Mouse (Mus musculus) liver, adult 2 months (tissue): ENCODE measurements at regions not wholly inside any gene's neighbourhood (a gene's known extent, or its start where the extent isn't known, plus 50 kb on each side); places are given as distances from the start of the nearest gene placed in this dataset.

Experiments used
- DNase-seq: peaks from one replicate; pipeline ENCODE4 v3.0.0-alpha.2; 2011; ENCODE audit warnings: low read depth, low spot score; ENCODE audit errors: extremely low read depth
- H3K27ac ChIP-seq: fragments of 200-500 bp; replicated peaks from 2 replicates; pipeline ENCODE4 v1.5.1; 2012; ENCODE audit warnings: low read depth, mild to moderate bottlenecking, control low read depth, inconsistent platforms, low read length; ENCODE audit not compliant: insufficient read depth
- H3K27me3 ChIP-seq: fragments of 200-500 bp; 2 replicates; pipeline ENCODE4 v1.6.1; 2012; ENCODE audit warnings: mild to moderate bottlenecking, moderate library complexity, low read length, inconsistent platforms; ENCODE audit not compliant: control insufficient read depth, insufficient read depth
- H3K36me3 ChIP-seq: fragments of 200-500 bp; 2 replicates; pipeline ENCODE4 v1.6.1; 2012; ENCODE audit warnings: low read length, inconsistent platforms; ENCODE audit not compliant: control insufficient read depth, insufficient read depth
- H3K4me1 ChIP-seq: fragments of 200-500 bp; 2 replicates; pipeline ENCODE4 v1.6.1; 2011; ENCODE audit warnings: low read length; ENCODE audit not compliant: control insufficient read depth, insufficient read depth
- H3K4me3 ChIP-seq: fragments of 200-500 bp; 2 replicates; pipeline ENCODE4 v1.5.1; 2011; ENCODE audit warnings: low read depth, mild to moderate bottlenecking, control low read depth, low read length, moderate library complexity; ENCODE audit not compliant: insufficient read depth
- H3K79me2 ChIP-seq: fragments of 200-500 bp; 2 replicates; pipeline ENCODE4 v1.6.1; 2012; ENCODE audit warnings: inconsistent platforms, mild to moderate bottlenecking, low read length, moderate library complexity; ENCODE audit not compliant: control insufficient read depth, insufficient read depth
- H3K9ac ChIP-seq: fragments of 200-500 bp; 2 replicates; pipeline ENCODE4 v1.6.1; 2012; ENCODE audit warnings: low read depth, mild to moderate bottlenecking, control low read depth, inconsistent platforms, low read length
- CTCF ChIP-seq: fragments of 200-500 bp; IDR thresholded peaks from 2 replicates; pipeline ENCODE4 v1.5.1; 2011; ENCODE audit warnings: low read depth, low read length, control low read depth
- POLR2A ChIP-seq: fragments of 200-500 bp; IDR thresholded peaks from 2 replicates; pipeline ENCODE4 v1.6.1; 2011; ENCODE audit warnings: low read length, control low read depth; ENCODE audit not compliant: insufficient read depth; ENCODE audit errors: extremely low read depth
- WGBS: fragments of 180-500 bp; shearing (Covaris S2); methylation state at CpG from one replicate; pipeline ENCODE4 v1.1.7; 2018; 5-methylcytosine and 5-hydroxymethylcytosine counted together

GRCm38 (mm10) chr2:28141975-28142374 is 50.8 kb upstream of the Olfm1 start:
- Histone ChIP-seq H3K4me3 (no peak overlapping the region), H3K27me3 (no peaks in the 10 kb centered on the region), H3K79me2 (no peaks in the 10 kb centered on the region), H3K36me3 (no peaks in the 10 kb centered on the region), H3K27ac (no peak overlapping the region), H3K9ac (no peak overlapping the region), H3K4me1 (no peaks in the 10 kb centered on the region)
- 56% methylated on average over 4 of the region's 4 CpGs for whole genome bisulfite sequencing
- no peak for DNase-seq
- TF ChIP-seq POLR2A (no peak), CTCF (no peak)

GRCm38 (mm10) chr2:28141556-28141955 is 51.2 kb upstream of the Olfm1 start:
- TF ChIP-seq CTCF = no peak
- WGBS = 64% methylated on average over 4 of the region's 4 CpGs
- Histone ChIP-seq H3K27ac (no peak overlapping the region), H3K36me3 (no peaks in the 10 kb centered on the region), H3K4me3 (no peak overlapping the region), H3K4me1 (no peaks in the 10 kb centered on the region), H3K79me2 (no peaks in the 10 kb centered on the region), H3K27me3 (no peaks in the 10 kb centered on the region), H3K9ac (no peak overlapping the region)
- no peak for DNase-seq

- Histone ChIP-seq H3K27me3 (no peaks in the 10 kb centered on the region), H3K27ac (no peak overlapping the region), H3K4me1 (no peaks in the 10 kb centered on the region), H3K36me3 (no peaks in the 10 kb centered on the region), H3K79me2 (no peaks in the 10 kb centered on the region), H3K9ac (no peak overlapping the region), H3K4me3 (no peak overlapping the region)
- WGBS = 56% methylated on average over 6 of the region's 6 CpGs
- TF ChIP-seq POLR2A = no peak
- no peak for TF ChIP-seq CTCF
- peak; percentile 12 for DNase-seq
Measured at GRCm38 (mm10) chr2:28138583-28138982, 53.9 kb upstream of the Fcnb start.

GRCm38 (mm10) chr2:28134605-28135004 is 49.9 kb upstream of the Fcnb start:
- WGBS = 86% methylated on average over 1 of the region's 1 CpGs
- no peak for TF ChIP-seq POLR2A
- no peak for TF ChIP-seq CTCF

More at GRCm38 (mm10) chr2:28134605-28135004, 49.9 kb upstream of the Fcnb start:
- H3K27ac ChIP-seq = no peak overlapping the region
- no peak overlapping the region for H3K9ac ChIP-seq
- no peaks in the 10 kb centered on the region for H3K4me1 ChIP-seq
- no peaks in the 10 kb centered on the region for H3K79me2 ChIP-seq
- H3K36me3 ChIP-seq = no peaks in the 10 kb centered on the region
- no peak for DNase-seq
- H3K4me3 ChIP-seq = no peak overlapping the region
- no peaks in the 10 kb centered on the region for H3K27me3 ChIP-seq
